Mouse (Mus musculus): ENCODE results near the gene Zfp598.
"Not testable (repeated sequence)": the region's sequence is repeated elsewhere in the genome, so short reads cannot be mapped to it uniquely, and the experiment has no call there.

Zfp598 gene

DNA sequence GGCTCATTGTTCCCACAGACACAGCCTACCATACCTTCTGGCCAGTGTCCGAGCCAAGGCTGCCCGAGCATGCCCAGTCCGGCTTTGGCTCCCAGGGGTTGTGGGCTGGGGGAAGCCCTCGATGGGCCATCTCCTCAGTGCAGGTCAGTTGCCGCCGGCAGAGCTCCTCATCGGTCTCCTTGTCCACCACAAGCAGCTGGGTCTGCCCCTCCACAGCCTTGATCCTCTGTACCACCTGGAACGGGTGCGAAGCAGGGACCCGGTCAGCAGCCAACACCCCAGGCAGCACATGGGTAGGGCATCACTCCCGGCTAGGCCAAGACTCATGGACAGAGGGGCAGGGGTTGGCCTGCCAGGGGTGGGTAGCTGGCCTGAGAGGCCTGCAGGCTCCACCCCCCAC, 22.0 kb upstream of the Zfp598 start:
- DNase-seq (ENCODE audit: low spot score in 2 of 2) = no peak

GRCm38 (mm10) chr17:24648731-24649377, 20.6 kb upstream of the Zfp598 start:
- DNase-seq (ENCODE audit: low spot score in 2 of 2) = no peak

- DNase-seq (ENCODE audit: low spot score in 2 of 2) = peak in 1 of 2 experiments; percentile 63
Observed at GRCm38 (mm10) chr17:24649581-24650069, 19.9 kb upstream of the Zfp598 start.

GRCm38 (mm10) chr17:24650070-24650616, 19.3 kb upstream of the Zfp598 start, which contains the start of gene Slc9a3r2:
Slc9a3r2 (minus strand) TSS chr17:24650327.
- no peak for DNase-seq (ENCODE audit: low spot score in 2 of 2)

- DNase-seq (ENCODE audit: low spot score in 2 of 2) = no peak
Observed at GRCm38 (mm10) chr17:24650766-24651165, 18.7 kb upstream of the Zfp598 start.

DNA sequence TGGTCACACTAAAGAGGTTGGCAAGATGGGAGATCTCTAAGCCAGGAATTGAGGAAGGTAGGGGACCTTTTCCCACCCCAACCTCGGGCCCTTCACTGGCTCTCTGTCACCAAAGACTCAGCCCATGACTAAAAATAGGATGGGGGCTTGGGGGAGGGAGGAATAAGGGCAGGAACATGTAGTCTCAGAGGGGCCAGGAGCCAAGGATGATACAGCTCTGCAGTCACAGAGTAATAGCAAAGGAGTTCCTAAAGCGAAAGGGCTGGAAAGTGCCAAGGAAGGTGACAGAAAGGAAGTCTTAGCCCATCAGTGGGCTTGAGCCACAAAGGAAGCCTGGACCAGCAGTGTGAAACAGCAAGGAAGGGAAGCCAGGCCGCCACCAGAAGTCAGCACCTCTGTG, 17.7 kb upstream of the Zfp598 start:
- DNase-seq (ENCODE audit: low spot score in 2 of 2) = no peak

DNA sequence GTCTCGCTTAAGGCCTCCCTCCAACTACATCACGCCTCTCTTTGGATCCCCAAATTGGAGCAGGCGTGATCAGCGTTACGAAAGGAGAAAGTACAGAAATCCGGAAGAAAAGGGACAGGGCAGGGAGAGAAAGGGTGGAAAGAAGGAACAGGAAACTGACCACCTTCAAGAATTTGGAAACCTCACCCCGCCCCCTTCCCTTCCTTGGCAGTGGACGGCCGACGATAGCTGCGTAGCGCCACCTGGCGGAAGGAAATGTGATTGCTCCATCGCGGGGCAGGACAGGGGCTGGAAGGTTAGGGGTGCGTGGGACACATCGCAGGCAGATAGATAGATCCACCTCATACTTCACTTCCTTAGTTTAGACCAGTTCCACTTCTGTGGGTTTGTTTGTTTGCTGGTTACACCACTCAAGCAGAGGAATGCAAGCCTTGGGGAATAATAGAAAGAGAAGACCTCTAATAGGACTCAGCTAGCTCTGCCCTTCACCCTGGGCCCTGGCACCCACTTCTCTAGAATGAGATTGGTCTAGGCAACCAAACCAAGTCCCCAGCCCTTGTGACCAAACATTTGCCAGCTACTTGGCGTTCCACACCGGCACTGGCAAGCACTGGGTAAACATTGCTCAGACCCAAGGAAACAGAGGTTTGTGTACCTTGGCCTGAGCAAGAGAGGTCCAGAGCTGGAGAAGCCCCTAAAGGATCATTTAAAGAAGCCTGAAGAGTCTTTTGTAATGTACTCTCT, 15.3 kb upstream of the Zfp598 start:
- DNase-seq (ENCODE audit: low spot score in 2 of 2) = peak in 1 of 2 experiments; percentile 58

- DNase-seq (ENCODE audit: low spot score in 2 of 2) = no peak
Observed at GRCm38 (mm10) chr17:24654969-24655368, 14.5 kb upstream of the Zfp598 start.

DNA sequence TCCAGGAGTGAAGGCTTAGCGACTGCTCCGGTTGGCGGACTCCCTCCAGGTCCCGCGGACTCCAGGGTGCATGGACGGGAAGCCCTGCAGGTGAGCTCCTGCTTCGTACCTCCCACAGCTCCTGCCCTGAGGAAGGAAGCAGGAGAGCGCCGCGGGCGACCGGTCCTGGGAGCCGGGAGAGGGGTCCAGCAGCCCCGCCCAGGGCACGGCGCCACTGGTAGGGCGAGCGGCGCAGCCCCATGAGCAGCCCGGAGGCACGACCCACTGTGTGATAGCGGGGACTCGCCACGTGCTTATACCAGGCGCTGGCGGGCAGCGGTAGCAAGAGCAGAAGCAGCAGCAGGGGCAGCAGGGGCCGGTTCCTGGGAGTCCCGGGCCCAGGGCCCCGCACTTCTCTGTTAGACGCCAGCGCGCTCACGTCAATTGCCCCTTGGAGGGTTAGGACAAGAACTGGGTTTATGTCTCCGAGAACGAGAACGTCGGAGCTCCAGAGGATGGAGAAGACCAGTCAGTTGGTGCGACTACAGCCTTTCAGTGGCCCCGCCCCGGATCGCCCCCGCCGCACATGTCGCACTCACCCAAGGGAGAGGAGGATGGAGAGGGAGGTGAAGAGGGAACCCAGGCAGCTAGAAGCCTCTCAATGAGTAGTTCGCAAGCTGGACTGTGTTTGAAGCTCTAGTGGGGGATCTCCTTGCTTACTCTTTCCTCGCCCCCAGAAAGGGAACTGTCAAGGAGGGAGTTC, 11.3 kb upstream of the Zfp598 start, which contains the start of gene Npw:
Gene Npw (minus strand): TSS at position 441 of the 742 bp plus-strand sequence.
- no peak for DNase-seq (ENCODE audit: low spot score in 2 of 2)

- not testable (repeated sequence) for DNase-seq (ENCODE audit: low spot score in 2 of 2)
Observed at GRCm38 (mm10) chr17:24667011-24667410, 2.5 kb upstream of the Zfp598 start.

DNA sequence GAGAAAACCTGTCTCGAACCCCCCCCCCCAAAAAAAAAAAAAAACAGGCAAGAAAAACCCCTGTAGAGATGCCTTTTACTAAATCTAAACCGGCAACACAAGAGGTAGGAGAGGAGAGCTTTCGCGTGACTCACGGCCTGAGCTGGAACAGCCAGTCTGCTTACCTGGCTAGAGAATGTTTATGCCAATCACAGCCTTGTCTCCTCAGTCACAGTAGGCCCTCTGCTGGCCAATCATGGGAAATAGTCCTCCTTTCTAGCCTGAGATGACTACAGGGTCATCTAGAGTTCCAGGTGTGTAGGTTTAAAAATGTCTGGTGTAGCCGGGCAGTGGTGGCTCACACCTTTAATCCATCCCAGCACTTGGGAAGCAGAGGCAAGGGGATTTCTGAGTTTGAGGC, 2.1 kb upstream of the Zfp598 start:
- DNase-seq (ENCODE audit: low spot score in 2 of 2) = peak in 1 of 2 experiments; percentile 71

GRCm38 (mm10) chr17:24669214-24669544, 308 bp upstream of the Zfp598 start:
- DNase-seq (ENCODE audit: low spot score in 2 of 2) = not testable (repeated sequence)

DNA sequence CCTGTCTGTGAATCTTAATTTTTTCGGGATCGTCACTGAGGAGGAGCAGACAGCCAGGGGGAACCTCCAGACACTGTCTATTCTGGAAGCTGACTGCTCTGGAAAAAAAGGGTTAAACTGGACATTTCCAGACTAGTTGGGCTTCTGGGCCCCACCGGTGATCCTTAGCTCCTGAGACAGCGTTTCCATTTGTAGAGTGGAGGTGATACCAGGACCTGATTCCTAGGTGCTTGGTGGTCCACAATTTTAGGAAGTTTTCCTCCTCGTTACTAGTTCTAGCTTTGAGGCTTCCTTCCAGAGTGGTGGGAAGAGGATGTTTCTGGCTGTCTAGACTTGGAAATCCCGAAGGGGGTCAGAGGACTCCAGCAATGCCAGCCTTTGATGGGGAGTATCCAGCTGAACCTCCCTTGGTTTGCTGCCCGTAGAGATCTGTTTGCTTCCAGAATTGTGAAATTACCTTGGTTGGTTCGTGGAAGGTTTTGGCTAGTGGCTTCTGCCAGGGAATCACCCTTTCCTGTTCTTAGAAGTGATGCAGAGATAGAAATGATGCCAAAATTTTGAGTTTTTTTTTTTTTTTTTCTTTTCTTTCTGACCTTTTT, 858 bp downstream of the Zfp598 start:
- DNase-seq (ENCODE audit: low spot score in 2 of 2) = no peak

GRCm38 (mm10) chr17:24671346-24671745, 1.9 kb downstream of the Zfp598 start:
- no peak for DNase-seq (ENCODE audit: low spot score in 2 of 2)

DNA sequence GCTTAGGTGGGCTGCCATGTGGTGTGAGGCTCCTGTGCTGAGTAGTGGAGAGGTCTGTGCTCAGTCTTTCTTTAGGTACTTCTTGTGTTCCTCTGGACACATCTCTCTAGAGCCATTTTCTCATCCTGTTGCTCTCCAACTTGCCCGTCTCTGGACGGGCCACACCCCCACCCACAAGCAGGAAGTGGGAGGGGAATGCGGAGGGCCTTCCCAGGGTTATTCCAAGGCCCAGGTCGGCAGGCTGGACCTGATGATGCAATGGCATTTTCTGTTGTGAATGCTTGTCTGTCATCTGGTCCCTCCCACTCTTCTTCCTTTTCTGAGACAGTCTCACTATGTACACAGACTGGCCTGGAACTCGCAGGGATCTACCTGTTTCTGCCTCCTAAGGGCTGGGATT, 2.7 kb downstream of the Zfp598 start:
- no peak for DNase-seq (ENCODE audit: low spot score in 2 of 2)

DNA sequence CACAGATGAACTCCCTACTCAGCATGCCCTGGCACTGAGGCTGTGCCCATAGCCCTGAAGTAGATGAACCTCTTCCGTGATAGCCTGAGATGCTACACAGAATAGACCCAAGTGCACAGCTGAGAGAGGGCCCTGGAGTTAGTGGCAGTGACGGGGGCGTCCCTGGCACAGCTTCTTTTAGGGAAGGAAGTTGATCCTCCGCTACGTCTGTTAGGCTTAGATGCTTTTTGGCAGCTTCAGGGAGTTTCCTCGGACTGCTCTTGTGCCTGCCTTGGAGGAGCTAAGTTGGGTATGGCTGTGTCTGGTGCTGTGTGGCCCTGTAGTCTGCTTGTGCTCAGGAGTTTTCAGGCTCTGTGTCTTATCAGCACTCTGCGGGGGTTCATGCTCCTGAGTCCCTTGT, 4.8 kb downstream of the Zfp598 start:
- DNase-seq (ENCODE audit: low spot score in 2 of 2) = no peak

- DNase-seq (ENCODE audit: low spot score in 2 of 2) = no peak
Observed at GRCm38 (mm10) chr17:24676187-24676586, 6.7 kb downstream of the Zfp598 start.

DNA sequence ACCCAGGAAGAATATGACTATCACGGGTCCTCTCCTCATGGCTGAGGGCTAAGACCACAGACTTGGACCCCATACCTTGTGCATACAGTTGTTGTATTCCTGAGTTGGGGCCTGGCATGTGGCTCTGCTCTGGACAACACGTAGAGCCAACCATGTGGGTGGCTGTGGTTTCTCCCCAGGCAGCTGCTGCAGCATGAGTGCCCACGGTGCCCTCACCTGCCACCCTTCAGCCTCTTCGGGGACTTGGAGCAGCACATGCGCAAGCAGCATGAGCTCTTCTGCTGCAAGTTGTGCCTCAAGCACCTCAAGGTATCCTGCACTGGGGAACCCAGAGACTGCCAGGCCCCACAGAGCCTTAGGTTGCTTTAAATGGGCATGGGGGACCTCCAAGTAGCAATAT, 7.4 kb downstream of the Zfp598 start:
- DNase-seq (ENCODE audit: low spot score in 2 of 2) = no peak

GRCm38 (mm10) chr17:24677500-24678080, 8.1 kb downstream of the Zfp598 start:
- no peak for DNase-seq (ENCODE audit: low spot score in 2 of 2)

GRCm38 (mm10) chr17:24686514-24686913, 17.0 kb downstream of the Zfp598 start:
- no peak for DNase-seq (ENCODE audit: low spot score in 2 of 2)

GRCm38 (mm10) chr17:24687146-24687595, 17.7 kb downstream of the Zfp598 start:
- DNase-seq (ENCODE audit: low spot score in 2 of 2) = peak in 1 of 2 experiments; percentile 58
